Mouse (Mus musculus) right cerebral cortex, postnatal 36 days (tissue): ENCODE data around the gene Slc25a12.

Experiments
- DNase-seq, 2 experiments: peaks; one replicate each; pipeline ENCODE4 v3.0.0; 2022; ENCODE audit warnings: low spot score in 2 of 2, mixed read lengths in 1 of 2

Slc25a12 gene

GRCm38 (mm10) chr2:71250841-71251240 lies 116.7 kb downstream of the Slc25a12 start:
- no peak for DNase-seq

- no peak for DNase-seq
Observed at GRCm38 (mm10) chr2:71248071-71248470, 119.5 kb downstream of the Slc25a12 start.

- DNase-seq = no peak
Observed at GRCm38 (mm10) chr2:71246096-71246495, 121.5 kb downstream of the Slc25a12 start.

GRCm38 (mm10) chr2:71245416-71245815 lies 122.1 kb downstream of the Slc25a12 start:
- peak; percentile 32 to 38 for DNase-seq

DNA sequence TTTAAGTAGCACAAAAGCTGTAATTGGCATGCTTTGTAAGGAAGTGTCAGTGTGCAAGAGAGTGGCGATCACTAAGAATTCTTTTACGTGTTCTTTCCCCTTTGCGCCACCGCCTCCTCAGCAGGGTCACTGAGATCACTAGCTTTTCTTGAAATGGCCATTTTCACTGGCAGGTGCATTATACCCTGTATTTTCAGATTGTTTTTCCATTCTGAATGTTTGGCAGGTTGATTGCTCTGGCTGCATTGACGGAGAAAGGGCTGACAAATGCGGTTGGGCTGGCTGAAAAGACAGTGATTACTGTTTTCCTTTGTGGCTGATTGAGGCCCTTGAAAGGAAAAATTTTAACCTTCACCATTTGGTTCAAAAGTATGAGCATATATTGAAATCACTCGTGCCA lies 122.7 kb downstream of the Slc25a12 start:
- no peak for DNase-seq

- no peak for DNase-seq
Observed at GRCm38 (mm10) chr2:71243058-71243672, 124.4 kb downstream of the Slc25a12 start.

DNA sequence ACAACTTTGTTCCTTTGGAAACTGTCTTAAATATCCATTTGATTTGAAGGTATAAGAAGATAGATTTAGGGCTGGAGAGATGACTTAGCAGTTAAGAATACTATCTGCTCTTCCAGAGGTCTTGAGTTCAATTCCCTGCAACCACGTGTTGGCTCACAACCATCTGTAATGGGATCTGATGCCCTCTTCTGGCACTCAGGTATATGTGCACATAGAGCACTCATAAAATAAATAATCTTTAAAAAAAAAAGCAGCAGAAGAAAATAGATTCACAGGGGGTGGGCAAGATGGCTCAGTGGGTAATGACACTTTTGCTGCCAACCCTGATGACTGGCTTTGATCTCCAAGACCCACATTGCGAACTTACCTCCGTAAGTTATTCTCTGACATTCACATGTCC lies 125.4 kb downstream of the Slc25a12 start:
- DNase-seq = no peak

- DNase-seq = no peak
Observed at GRCm38 (mm10) chr2:71241505-71241904, 126.0 kb downstream of the Slc25a12 start.

GRCm38 (mm10) chr2:71236009-71236408 lies 131.5 kb downstream of the Slc25a12 start:
- no peak for DNase-seq

GRCm38 (mm10) chr2:71235420-71235819 lies 132.1 kb downstream of the Slc25a12 start:
- DNase-seq = no peak

DNA sequence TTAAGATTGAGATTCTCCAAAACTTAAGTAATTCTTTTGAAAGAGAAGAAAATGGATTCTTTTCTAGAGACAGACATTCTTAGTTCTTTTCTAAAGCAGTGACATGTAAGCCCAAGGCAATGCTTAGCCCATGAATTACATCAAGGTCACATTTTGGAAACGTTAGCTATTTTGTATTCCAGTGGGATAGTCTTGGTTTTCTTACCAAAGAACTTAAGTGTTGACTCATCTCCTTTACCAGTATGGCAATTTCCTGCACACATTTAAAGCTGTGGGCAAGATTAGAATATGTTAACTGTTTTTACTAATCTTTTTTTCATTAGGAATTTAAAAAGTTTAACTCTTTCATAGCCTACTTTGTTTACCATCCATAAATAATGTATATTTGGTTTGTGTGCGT lies 134.6 kb downstream of the Slc25a12 start:
- DNase-seq = no peak

GRCm38 (mm10) chr2:71231951-71232350 lies 135.6 kb downstream of the Slc25a12 start:
- no peak for DNase-seq

- DNase-seq = no peak
Observed at GRCm38 (mm10) chr2:71229603-71230002, 137.9 kb downstream of the Slc25a12 start.

DNA sequence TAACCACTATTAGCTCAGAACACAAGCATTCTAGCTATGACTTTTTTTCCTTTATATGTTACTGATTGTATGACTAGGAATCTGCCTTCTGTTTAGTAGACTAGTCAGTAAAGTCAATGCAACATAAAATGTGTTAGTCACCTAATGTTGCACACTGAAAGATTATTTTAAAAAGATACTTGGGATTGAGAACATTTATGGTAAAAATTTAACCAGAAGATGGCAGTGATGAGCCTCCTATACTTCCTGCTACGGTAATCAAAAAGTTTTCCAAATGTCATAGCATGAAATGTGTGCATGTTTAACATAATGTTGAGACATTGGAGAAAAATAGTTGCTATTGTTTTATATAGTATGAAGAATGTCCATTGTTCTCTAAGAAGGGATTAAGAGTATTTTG lies 140.2 kb downstream of the Slc25a12 start:
- no peak for DNase-seq
